Mouse (Mus musculus) liver, adult 2 months (tissue): ENCODE data around the gene Pou2f3.

Experiments
- CTCF ChIP-seq: fragments of 200-500 bp; IDR thresholded peaks from 2 replicates; pipeline ENCODE4 v1.5.1; 2011; ENCODE audit warnings: low read depth, low read length, control low read depth
- POLR2A ChIP-seq: fragments of 200-500 bp; IDR thresholded peaks from 2 replicates; pipeline ENCODE4 v1.6.1; 2011; ENCODE audit warnings: low read length, control low read depth; ENCODE audit not compliant: insufficient read depth; ENCODE audit errors: extremely low read depth

GRCm38 (mm10) chr9:43234496-43234895, 24.3 kb upstream of the Pou2f3 start:
- TF ChIP-seq POLR2A (no peak), CTCF (no peak)
